Mouse (Mus musculus) midbrain, embryonic 14.5 days (tissue): ENCODE results near the gene Gm20388. TPM values are rescaled to one million over a fixed set of nuclear protein-coding genes. Genes with fewer than 3 reads are reported as not detected.
"Not testable (repeated sequence)": the region's sequence is repeated elsewhere in the genome, so short reads cannot be mapped to it uniquely, and the experiment has no call there.

ENCODE experiments used
- ATAC-seq: fragments of 200-750 bp; cut with Nextera tagmentation; 2 replicates; pipeline ENCODE4 v1.8.0; 2017; ENCODE audit warnings: moderate number of reproducible peaks, moderate library complexity; ENCODE audit not compliant: low FRiP score, low TSS enrichment
- DNase-seq: peaks from one replicate; pipeline ENCODE4 v3.0.0-alpha.2; 2015
- H3K27ac ChIP-seq: fragments of 300-500 bp; sonication (generic); replicated peaks from 2 replicates; pipeline ENCODE4 v1.5.1; 2014; ENCODE audit warnings: mild to moderate bottlenecking, low read depth, low read length, moderate library complexity
- H3K27me3 ChIP-seq: fragments of 300-500 bp; sonication (generic); 2 replicates; pipeline ENCODE4 v1.6.1; 2014; ENCODE audit warnings: low read length, control low read depth, mixed read lengths; ENCODE audit not compliant: control insufficient read depth, insufficient read depth
- H3K36me3 ChIP-seq: fragments of 300-500 bp; sonication (generic); 2 replicates; pipeline ENCODE4 v1.6.1; 2014; ENCODE audit warnings: low read length, control low read depth; ENCODE audit not compliant: control insufficient read depth, insufficient read depth
- H3K4me1 ChIP-seq: fragments of 300-500 bp; sonication (generic); 2 replicates; pipeline ENCODE4 v1.6.1; 2014; ENCODE audit warnings: mild to moderate bottlenecking, antibody characterized with exemption, low read length, control low read depth; ENCODE audit not compliant: control insufficient read depth, insufficient read depth
- H3K4me2 ChIP-seq: fragments of 300-500 bp; sonication (generic); 2 replicates; pipeline ENCODE4 v1.6.1; 2014; ENCODE audit warnings: mild to moderate bottlenecking, low read length, moderate library complexity
- H3K4me3 ChIP-seq: fragments of 300-500 bp; sonication (generic); replicated peaks from 2 replicates; pipeline ENCODE4 v1.5.1; 2014; ENCODE audit warnings: low read depth, low read length
- H3K9ac ChIP-seq: fragments of 300-500 bp; sonication (generic); replicated peaks from 2 replicates; pipeline ENCODE4 v1.6.1; 2014; ENCODE audit warnings: mild to moderate bottlenecking, low read length, moderate library complexity
- H3K9me3 ChIP-seq: fragments of 300-500 bp; sonication (generic); 2 replicates; pipeline ENCODE4 v1.6.1; 2016; ENCODE audit warnings: low read length, control low read depth, mixed read lengths; ENCODE audit not compliant: control insufficient read depth
- WGBS: fragments of 180-500 bp; shearing (Covaris S2); extraction: QIAGEN DNeasy Blood & Tissue Kit; methylation state at CpG from one replicate; pipeline ENCODE4 v1.1.7; 2014; 5-methylcytosine and 5-hydroxymethylcytosine counted together
- polyA plus RNA-seq: library from polyadenylated mRNA; unstranded; fragments of >200 nt; fragmentation: Nextera tagmentation; extraction: Ambion mirVana; gene quantifications from 2 replicates; pipeline ENCODE4 v1.2.1, GENCODE M21; 2014

Gene Gm20388
- polyA plus RNA-seq, 1 experiment from 2014 or later, result 4.1 TPM

- H3K9me3 ChIP-seq, result no peaks in the 10 kb centered on the region
- DNase-seq (peak; percentile 63), ATAC-seq (no peak)
These were observed 1754.7 kb downstream of the Gm20388 start for GRCm38 (mm10) chr8:121665329-121665728.

GRCm38 (mm10) chr8:121667936-121668500 lies 1757.4 kb downstream of the Gm20388 start:
- H3K9ac ChIP-seq, H3K27me3 ChIP-seq, H3K4me2 ChIP-seq, H3K4me3 ChIP-seq, H3K9me3 ChIP-seq, H3K36me3 ChIP-seq, ATAC-seq, DNase-seq, H3K27ac ChIP-seq: not testable (repeated sequence)
- WGBS, result 69% methylated on average over 9 of the region's 9 CpGs
- peaks cover 12% of the 10 kb centered on the region; the same call in 1 of the 2 replicates for H3K4me1 ChIP-seq

More at GRCm38 (mm10) chr8:121665329-121665728, 1754.7 kb downstream of the Gm20388 start:
- no peaks in the 10 kb centered on the region for H3K36me3 ChIP-seq
- H3K4me3 ChIP-seq, result no peak overlapping the region
- H3K4me2 ChIP-seq, result peak overlapping the region; percentile 32
- peaks cover 12% of the 10 kb centered on the region; the same call in 1 of the 2 replicates for H3K4me1 ChIP-seq
- 4% methylated on average over 16 of the region's 16 CpGs for WGBS
- H3K27ac ChIP-seq, result peak overlapping the region; percentile 63; the same call in 1 of the 2 replicates
- 0 out of 2 replicates have a peak overlapping the region, but pooled peaks have one; percentile 23 for H3K9ac ChIP-seq
- no peaks in the 10 kb centered on the region for H3K27me3 ChIP-seq

GRCm38 (mm10) chr8:121668553-121668952 lies 1757.9 kb downstream of the Gm20388 start:
- Histone ChIP-seq H3K4me2 (no peak overlapping the region), H3K9ac (no peak overlapping the region; the same call in 1 of the 2 replicates), H3K27ac (no peak overlapping the region; the same call in 1 of the 2 replicates), H3K27me3 (no peaks in the 10 kb centered on the region), H3K36me3 (no peaks in the 10 kb centered on the region), H3K4me3 (no peak overlapping the region), H3K4me1 (peaks cover 13% of the 10 kb centered on the region; the same call in 1 of the 2 replicates), H3K9me3 (no peaks in the 10 kb centered on the region)
- DNase-seq (no peak), ATAC-seq (no peak)
- WGBS, result 37% methylated on average over 6 of the region's 6 CpGs

- H3K27ac ChIP-seq, result no peak overlapping the region; the same call in 1 of the 2 replicates
These were observed 1758.6 kb downstream of the Gm20388 start for GRCm38 (mm10) chr8:121669208-121669607.

GRCm38 (mm10) chr8:121673153-121673552 lies 1762.5 kb downstream of the Gm20388 start:
- H3K9me3 ChIP-seq, result no peaks in the 10 kb centered on the region
- ATAC-seq (no peak), DNase-seq (no peak)
- peaks cover 8% of the 10 kb centered on the region; the same call in 1 of the 2 replicates for H3K4me1 ChIP-seq
- WGBS, result 68% methylated on average over 4 of the region's 4 CpGs
- no peaks in the 10 kb centered on the region for H3K36me3 ChIP-seq
- H3K27me3 ChIP-seq, result no peaks in the 10 kb centered on the region
- H3K9ac ChIP-seq, result no peak overlapping the region
- no peak overlapping the region for H3K4me2 ChIP-seq
- H3K27ac ChIP-seq, result no peak overlapping the region
- no peak overlapping the region for H3K4me3 ChIP-seq

More at GRCm38 (mm10) chr8:121669208-121669607, 1758.6 kb downstream of the Gm20388 start:
- Histone ChIP-seq H3K9ac (no peak overlapping the region; the same call in 1 of the 2 replicates), H3K4me2 (no peak overlapping the region), H3K36me3 (no peaks in the 10 kb centered on the region), H3K4me3 (no peak overlapping the region), H3K9me3 (no peaks in the 10 kb centered on the region), H3K4me1 (peaks cover 15% of the 10 kb centered on the region; the same call in 1 of the 2 replicates), H3K27me3 (no peaks in the 10 kb centered on the region)
- DNase-seq, result peak; percentile 19
- 20% methylated on average over 8 of the region's 8 CpGs for WGBS
- ATAC-seq, result no peak

- Histone ChIP-seq H3K27ac (peak overlapping the region; percentile 49), H3K9me3 (no peaks in the 10 kb centered on the region), H3K4me2 (no peak overlapping the region), H3K27me3 (no peaks in the 10 kb centered on the region), H3K36me3 (no peaks in the 10 kb centered on the region), H3K4me1 (peaks cover 6% of the 10 kb centered on the region; the same call in 1 of the 2 replicates), H3K4me3 (no peak overlapping the region), H3K9ac (no peak overlapping the region)
- whole genome bisulfite sequencing, result 75% methylated on average over 5 of the region's 5 CpGs
- DNase-seq, result peak; percentile 81
- peak; percentile 66; the same call in 1 of the 2 replicates for ATAC-seq
These were observed 1763.3 kb downstream of the Gm20388 start for GRCm38 (mm10) chr8:121673917-121674316.

- 65% methylated on average over 5 of the region's 5 CpGs for WGBS
- ATAC-seq (no peak), DNase-seq (peak; percentile 20)
- Histone ChIP-seq H3K27ac (no peak overlapping the region), H3K27me3 (no peaks in the 10 kb centered on the region), H3K4me3 (no peak overlapping the region), H3K9me3 (no peaks in the 10 kb centered on the region), H3K9ac (no peak overlapping the region), H3K4me2 (no peak overlapping the region), H3K4me1 (0 out of 2 replicates have a peak, but pooled peaks cover 3% of the 10 kb centered on the region), H3K36me3 (no peaks in the 10 kb centered on the region)
These were observed 1763.9 kb downstream of the Gm20388 start for GRCm38 (mm10) chr8:121674524-121674923.

GRCm38 (mm10) chr8:121675161-121675560 lies 1764.5 kb downstream of the Gm20388 start:
- no peak for ATAC-seq
- Histone ChIP-seq H3K27ac (no peak overlapping the region), H3K36me3 (no peaks in the 10 kb centered on the region), H3K4me3 (no peak overlapping the region), H3K9me3 (no peaks in the 10 kb centered on the region), H3K4me1 (0 out of 2 replicates have a peak, but pooled peaks cover 3% of the 10 kb centered on the region), H3K27me3 (no peaks in the 10 kb centered on the region), H3K9ac (no peak overlapping the region), H3K4me2 (no peak overlapping the region)
- DNase-seq, result no peak
- WGBS, result 70% methylated on average over 3 of the region's 3 CpGs

GRCm38 (mm10) chr8:121675701-121676100 lies 1765.1 kb downstream of the Gm20388 start:
- DNase-seq, result no peak
- Histone ChIP-seq H3K27ac (no peak overlapping the region), H3K9ac (no peak overlapping the region), H3K4me1 (0 out of 2 replicates have a peak, but pooled peaks cover 3% of the 10 kb centered on the region), H3K9me3 (no peaks in the 10 kb centered on the region), H3K27me3 (no peaks in the 10 kb centered on the region), H3K4me3 (no peak overlapping the region), H3K36me3 (no peaks in the 10 kb centered on the region), H3K4me2 (no peak overlapping the region)
- WGBS, result 66% methylated on average over 20 of the region's 20 CpGs
- ATAC-seq, result no peak
